10 mouse cellular contexts compared by ENCODE assay signal in the genomic region with DNA sequence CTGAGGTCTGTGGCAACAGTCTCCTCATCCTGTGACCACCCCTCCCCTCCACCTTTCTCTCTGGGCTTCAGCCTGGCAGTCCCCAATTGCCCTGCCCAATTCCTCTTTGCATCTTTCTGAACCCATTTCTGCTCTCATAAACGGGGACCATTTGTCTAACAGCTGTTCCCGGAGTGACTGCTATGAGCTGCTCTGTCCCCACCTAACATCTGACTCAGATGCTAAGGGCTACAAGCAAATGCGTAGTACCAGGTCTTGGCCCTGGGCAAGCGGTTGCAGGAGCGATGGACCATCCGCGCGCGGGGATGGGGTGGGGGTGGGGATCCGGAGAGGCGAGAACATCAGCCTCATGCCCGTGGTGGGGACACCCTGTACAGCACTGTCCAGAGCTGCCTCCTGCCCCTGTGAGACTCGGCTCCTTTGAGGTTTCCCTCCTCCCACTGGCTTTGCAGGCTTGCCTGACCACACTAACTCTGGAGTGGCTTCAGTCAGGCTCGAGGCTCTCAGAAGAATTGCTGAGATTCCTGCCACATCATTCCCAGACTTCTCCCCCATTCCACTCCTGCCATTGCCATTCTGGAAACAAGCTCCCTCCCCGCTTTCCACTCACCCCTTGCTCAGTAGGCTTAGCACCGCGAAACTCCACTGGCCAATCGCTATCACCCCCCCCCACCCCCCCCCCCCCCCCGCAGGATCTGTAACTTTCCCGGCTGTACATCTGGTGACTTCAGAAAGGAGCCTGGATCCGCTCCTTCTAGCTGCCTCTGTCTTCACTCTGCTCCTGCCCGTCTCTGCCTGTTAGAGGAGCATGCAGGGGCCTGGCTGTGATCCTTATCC. TPM values are rescaled to one million over a fixed set of nuclear protein-coding genes. Genes with fewer than 3 reads are reported as not detected.
DNase-seq lines count a peak whose midpoint lies in the region; ATAC-seq and TF ChIP-seq lines count a peak whose summit lies in the region.
"Had no signal": no experiment of that assay in that cellular context is flagged by ENCODE, and none has a peak within 500 bp of the region (broad histone marks: within the 10 kb centered on the region; RNA-seq: fewer than 3 reads in every experiment).

No protein-coding gene starts in this region.

- no peak for ATAC-seq in limb, embryonic 11.5 days (ENCODE audit: insufficient number of reproducible peaks, low FRiP score, low TSS enrichment, low read depth)

- no peak overlapping the region for H3K27ac ChIP-seq in cortical plate, adult 2 months (ENCODE audit: insufficient read depth, low read length)
- no peak overlapping the region for H3K27ac ChIP-seq in limb, embryonic 11.5 days (replicated peaks; ENCODE audit: low read depth, low read length)

- no peaks in the 10 kb centered on the region for H3K9me3 ChIP-seq in limb, embryonic 11.5 days (ENCODE audit: control insufficient read depth, low read length)
- H3K9me3 ChIP-seq: G1E had no signal

- H3K4me3 ChIP-seq in cortical plate, adult 2 months (ENCODE audit: insufficient read depth, low read length) = peak overlapping the region; percentile 18; the same call in 1 of the 2 replicates
- peak overlapping the region; percentile 26 for H3K4me3 ChIP-seq in limb, embryonic 11.5 days (ENCODE audit: low read depth, low read length)

- 5% methylated on average over 18 of the region's 22 CpGs for WGBS in limb, embryonic 11.5 days

- no peaks in the 10 kb centered on the region for H3K27me3 ChIP-seq in limb, embryonic 11.5 days (ENCODE audit: control insufficient read depth, insufficient read depth, low read length)

- H3K4me2 ChIP-seq in limb, embryonic 11.5 days (ENCODE audit: low read depth, severe bottlenecking) = peak overlapping the region; percentile 54

- no peak for TF ChIP-seq CTCF in cortical plate, adult 2 months (IDR thresholded peaks at IDR 0.05; ENCODE audit: extremely low read depth, insufficient read depth, low read length)

- DNase-seq in gastrocnemius, adult 18-20 months (ENCODE audit: low spot score) = peak; percentile 30
- DNase-seq in gastrocnemius, adult 8-10 months (ENCODE audit: low spot score in 2 of 2) = no peak
- peak; percentile 33 to 40 for DNase-seq in heart, adult 9 months (ENCODE audit: low spot score in 2 of 2)
- DNase-seq in limb, embryonic 11.5 days (ENCODE audit: low spot score) = peak; percentile 58
- peak; percentile 53 for DNase-seq in neural tube, embryonic 10.5 days (ENCODE audit: extremely low spot score, low spot score)
- DNase-seq in left cerebral cortex, adult 18-20 months (ENCODE audit: low spot score in 2 of 2) = no peak
- no peak for DNase-seq in left cerebral cortex, adult 9 months (ENCODE audit: low spot score in 2 of 2)

- H3K36me3 ChIP-seq in limb, embryonic 11.5 days (ENCODE audit: control insufficient read depth, insufficient read depth, low read length) = no peaks in the 10 kb centered on the region
- H3K36me3 ChIP-seq: G1E had no signal

- H3K4me1 ChIP-seq in cortical plate, adult 2 months (ENCODE audit: control insufficient read depth, insufficient read depth, low read length) = peaks cover 10% of the 10 kb centered on the region
- H3K4me1 ChIP-seq in limb, embryonic 11.5 days (ENCODE audit: control insufficient read depth, insufficient read depth, low read length) = peaks cover 9% of the 10 kb centered on the region; the same call in 1 of the 2 replicates

- H3K9ac ChIP-seq in limb, embryonic 11.5 days (ENCODE audit: low read length) = peak overlapping the region; percentile 43

- TF ChIP-seq POLR2A in cortical plate, adult 2 months (IDR thresholded peaks at IDR 0.05; ENCODE audit: extremely low read depth, insufficient read depth, low read length) = no peak

RNA-seq across cellular contexts. Expression of gene Epn2, which starts 36.4 kb away (rescaled TPM):
- 10 to 100 TPM; 23.2 to 25.1 TPM for total RNA-seq in gastrocnemius, adult 18-20 months (2021)
- total RNA-seq in gastrocnemius, adult 8-10 months (2022) = 10 to 100 TPM; 18.3 to 23.2 (median 21.5) TPM
- polyA plus RNA-seq in cortical plate, adult 2 months (2012; rRNA removed) = 107 and 108 TPM in 2 replicates
- 23.7 and 24.7 TPM in 2 replicates for polyA plus RNA-seq in limb, embryonic 11.5 days (2014; fragmentation: Nextera tagmentation; extraction: Ambion mirVana)
- total RNA-seq in left cerebral cortex, adult 18-20 months (2021) = 100 to 1,000 TPM; 116 to 128 TPM
- total RNA-seq: hematopoietic stem cell, adult 5-6 weeks had no signal

RNA-seq across cellular contexts. Expression of gene Grap, which starts 37.2 kb away (rescaled TPM):
- total RNA-seq in gastrocnemius, adult 18-20 months (2021) = 1 to 10 TPM; 2.0 to 2.7 TPM
- 1 to 10 TPM; 2.2 to 3.7 (median 3.2) TPM for total RNA-seq in gastrocnemius, adult 8-10 months (2022)
- 6.2 and 6.9 TPM in 2 replicates for polyA plus RNA-seq in cortical plate, adult 2 months (2012; rRNA removed)
- polyA plus RNA-seq in limb, embryonic 11.5 days (2014; fragmentation: Nextera tagmentation; extraction: Ambion mirVana) = 4.1 and 5.2 TPM in 2 replicates
- total RNA-seq in left cerebral cortex, adult 18-20 months (2021) = 1 to 10 TPM; 3.2 to 4.5 TPM

Comparison
In these comparisons a context has a peak if more than half of its experiments do, and no peak if none do; other contexts are left out.
1. DNase-seq: peak in gastrocnemius, adult 18-20 months (single experiment), heart, adult 9 months (2 of 2), limb, embryonic 11.5 days (single experiment) and neural tube, embryonic 10.5 days (single experiment); none in gastrocnemius, adult 8-10 months (0 of 2), left cerebral cortex, adult 18-20 months (0 of 2) and left cerebral cortex, adult 9 months (0 of 2).
2. RNA of gene Epn2, which starts 36.4 kb away (total RNA-seq): 116 to 128 TPM in left cerebral cortex, adult 18-20 months; 23.2 to 25.1 TPM in gastrocnemius, adult 18-20 months and 18.3 to 23.2 TPM in gastrocnemius, adult 8-10 months; every median in the first group is over 4 times any median in the second.